Mouse (Mus musculus): ENCODE measurements at regions not wholly inside any gene's neighbourhood (a gene's known extent, or its start where the extent isn't known, plus 50 kb on each side); places are given as distances from the start of the nearest gene placed in this dataset.

GRCm38 (mm10) chr16:78247189-78247588 is 54.1 kb upstream of the Cxadr start:
- no peak for DNase-seq (ENCODE audit: low spot score in 2 of 2)

GRCm38 (mm10) chr16:78242678-78243077 is 58.6 kb upstream of the Cxadr start:
- no peak for DNase-seq (ENCODE audit: low spot score in 2 of 2)

DNA sequence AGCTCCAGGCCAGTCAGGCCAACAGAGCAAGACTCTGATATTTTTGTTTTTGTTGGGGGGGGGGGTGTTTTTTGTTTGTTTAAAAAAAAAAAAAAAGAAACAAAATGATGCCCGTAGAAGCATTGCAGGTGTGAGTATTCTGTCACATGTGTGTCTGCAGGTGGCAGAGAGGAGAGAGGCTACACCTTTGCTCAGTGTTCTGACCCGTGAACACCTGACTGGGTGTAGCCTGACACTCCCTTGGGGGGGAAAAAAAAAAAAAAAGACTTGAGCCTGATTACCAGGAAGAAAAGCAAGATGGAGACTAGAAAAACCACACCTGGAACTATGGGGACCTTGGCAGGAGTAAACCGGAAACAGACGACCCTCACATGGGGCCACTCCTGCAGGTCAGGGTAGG is 61.1 kb upstream of the Cxadr start:
- DNase-seq (ENCODE audit: low spot score in 2 of 2) = no peak

DNA sequence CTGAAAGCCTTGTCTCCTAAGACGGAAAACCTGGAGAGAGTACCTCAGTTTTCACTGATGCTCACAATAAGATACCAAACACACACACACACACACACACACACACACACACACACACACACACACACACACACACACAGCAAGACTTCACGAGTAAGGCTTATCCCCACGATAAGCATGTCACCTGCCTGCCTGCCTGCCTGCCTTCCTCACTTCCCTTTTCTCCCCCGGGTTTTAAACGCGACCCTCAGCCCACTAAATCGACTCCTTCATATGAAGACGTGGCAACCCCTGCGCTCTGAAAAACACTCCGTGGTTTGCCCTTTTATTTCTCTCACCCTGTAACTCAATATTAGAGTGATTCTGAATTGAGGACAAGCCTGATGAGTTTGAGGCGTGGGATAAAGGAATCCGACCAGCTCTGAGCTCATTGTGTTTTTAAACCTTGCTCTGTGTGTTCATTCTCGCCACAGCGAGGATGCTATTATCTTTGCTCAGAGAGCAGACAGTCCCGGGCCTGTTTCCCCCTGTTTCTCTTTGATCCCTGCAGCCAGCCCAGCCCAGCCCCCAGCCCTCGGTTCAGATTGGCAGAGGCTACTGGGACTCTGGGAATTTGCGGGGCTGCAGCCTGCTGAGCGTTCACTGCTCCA is 63.1 kb upstream of the Cxadr start:
- DNase-seq (ENCODE audit: low spot score in 2 of 2) = peak; percentile 51 to 66

DNA sequence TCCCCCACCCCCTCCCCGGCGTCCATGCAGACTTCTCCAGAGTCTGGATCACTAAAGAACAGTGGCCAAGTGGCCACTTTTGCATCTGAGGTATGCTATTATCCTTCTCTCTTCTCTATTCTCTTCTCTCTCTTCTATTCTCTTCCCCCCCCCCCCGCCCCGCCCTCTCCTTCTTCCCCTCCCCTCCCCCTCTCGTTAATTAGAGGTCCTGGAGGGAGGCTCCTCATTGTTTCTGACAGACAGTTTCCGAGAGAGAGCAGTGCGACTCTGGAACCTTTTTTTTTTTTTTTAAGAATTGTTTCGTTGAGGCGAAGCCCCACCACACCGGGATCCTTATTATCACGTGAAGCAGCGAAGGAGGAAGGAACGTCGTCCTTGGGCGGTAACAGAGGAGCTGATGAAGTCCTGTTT is 63.6 kb upstream of the Cxadr start:
- DNase-seq (ENCODE audit: low spot score in 2 of 2) = peak in 1 of 2 experiments; percentile 14

DNA sequence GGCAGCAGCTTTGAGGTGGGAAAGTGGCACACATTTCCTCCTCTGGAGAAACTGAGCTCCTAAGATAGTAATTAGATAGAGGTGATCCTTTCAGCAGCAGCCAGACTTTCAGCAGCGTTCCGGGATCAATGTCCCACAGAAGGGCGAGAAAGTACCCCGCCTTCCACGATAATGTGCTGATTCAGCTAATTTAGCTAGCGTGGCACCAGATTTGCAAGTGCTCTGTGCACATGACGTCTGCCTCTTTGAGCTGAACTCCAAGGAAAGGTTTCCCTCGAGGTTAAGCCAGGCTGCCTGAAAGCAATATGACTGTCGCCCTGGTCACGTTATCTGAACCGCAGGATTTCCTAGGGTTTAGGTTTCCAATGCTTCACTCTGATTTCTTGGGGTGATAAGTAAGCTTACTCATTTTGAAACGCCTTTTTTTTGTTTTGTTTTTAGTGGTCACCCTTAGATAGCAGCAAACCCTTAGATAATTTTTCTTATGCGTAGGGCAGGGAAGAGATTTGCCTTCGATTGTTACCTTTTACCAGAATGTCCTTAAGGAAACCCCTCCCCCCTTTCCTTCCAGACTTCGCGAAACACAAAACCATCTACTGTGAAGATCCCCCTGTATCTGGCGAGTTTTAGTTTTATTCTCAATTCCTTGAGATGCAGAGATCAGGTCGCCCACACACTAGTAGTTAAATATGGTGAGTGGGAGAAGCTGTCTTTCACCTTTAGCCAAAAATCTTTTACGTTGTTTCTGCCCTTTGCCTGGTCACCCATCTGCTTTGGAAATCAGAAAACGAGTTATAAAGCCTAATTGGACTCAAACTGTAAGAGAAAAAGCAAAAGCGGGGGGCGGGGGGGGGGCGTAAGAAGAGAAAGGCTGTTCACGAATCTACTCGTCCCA is 64.3 kb upstream of the Cxadr start:
- DNase-seq (ENCODE audit: low spot score in 2 of 2) = no peak

DNA sequence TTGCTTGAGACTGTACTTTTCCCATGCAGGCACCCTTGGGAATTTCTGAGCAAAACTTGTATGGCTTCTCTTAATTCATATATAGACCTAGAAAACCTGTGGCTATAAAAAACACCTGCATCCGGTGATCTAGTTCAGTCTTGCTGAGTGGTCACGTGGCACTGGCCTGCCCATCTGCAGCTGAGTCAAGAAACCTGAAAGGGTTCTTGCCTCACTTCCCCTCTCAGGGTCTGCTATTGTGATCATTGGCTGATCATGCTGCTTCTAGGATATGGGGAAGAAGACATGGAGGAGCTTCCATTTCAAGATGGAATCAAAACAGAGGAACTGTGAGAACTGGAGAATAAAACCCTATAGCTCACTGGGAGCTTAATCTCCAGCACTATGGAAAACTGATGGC is 69.1 kb upstream of the Cxadr start:
- no peak for DNase-seq (ENCODE audit: low spot score in 2 of 2)

DNA sequence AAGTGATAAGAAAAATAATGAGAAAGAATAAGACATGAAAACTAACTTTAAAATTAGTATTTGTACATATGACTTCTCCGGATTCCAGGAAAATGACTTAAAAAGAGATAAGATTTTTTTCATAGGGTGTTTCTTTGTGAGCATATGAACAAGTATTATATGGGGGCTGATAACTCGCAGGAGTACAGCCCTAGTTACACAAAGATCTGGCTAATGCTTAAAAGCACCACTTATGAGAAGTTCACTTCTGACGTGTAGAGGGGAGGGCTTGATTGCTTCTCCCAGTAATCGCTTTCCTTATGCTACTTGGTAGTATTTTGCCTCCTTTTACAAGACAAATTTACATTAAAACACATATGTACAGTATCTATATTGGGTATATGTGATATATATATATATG is 72.3 kb upstream of the Cxadr start:
- DNase-seq (ENCODE audit: low spot score in 2 of 2) = no peak

- DNase-seq (ENCODE audit: low spot score in 2 of 2) = no peak
Measured at GRCm38 (mm10) chr16:78222377-78222776, 78.9 kb upstream of the Cxadr start.

- DNase-seq (ENCODE audit: low spot score in 2 of 2) = no peak
Measured at GRCm38 (mm10) chr16:78221781-78222180, 79.5 kb upstream of the Cxadr start.

GRCm38 (mm10) chr16:78217633-78218032 is 83.7 kb upstream of the Cxadr start:
- peak; percentile 16 to 32 for DNase-seq (ENCODE audit: low spot score in 2 of 2)

- no peak for DNase-seq (ENCODE audit: low spot score in 2 of 2)
Measured at GRCm38 (mm10) chr16:78216752-78217351, 84.4 kb upstream of the Cxadr start.

DNA sequence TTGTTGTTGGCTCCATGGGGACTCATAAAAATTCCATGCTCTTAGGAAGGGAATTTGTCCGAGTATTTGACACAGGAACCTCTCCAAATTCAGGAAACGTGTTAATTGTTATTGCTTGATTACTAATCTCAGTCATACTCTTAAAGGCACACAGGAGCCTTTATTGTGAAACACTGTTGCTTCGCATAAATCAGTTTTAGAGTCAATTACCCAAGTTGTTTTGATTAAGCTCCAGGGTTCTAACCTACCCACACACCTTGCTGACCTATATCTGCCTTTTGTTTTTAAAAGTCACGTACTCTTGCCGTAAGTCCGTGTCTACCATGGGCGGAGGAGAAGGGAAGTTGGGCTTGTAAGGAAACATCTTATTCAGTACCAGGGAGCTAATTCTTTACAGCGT is 89.6 kb upstream of the Cxadr start:
- DNase-seq (ENCODE audit: low spot score in 2 of 2) = no peak

DNA sequence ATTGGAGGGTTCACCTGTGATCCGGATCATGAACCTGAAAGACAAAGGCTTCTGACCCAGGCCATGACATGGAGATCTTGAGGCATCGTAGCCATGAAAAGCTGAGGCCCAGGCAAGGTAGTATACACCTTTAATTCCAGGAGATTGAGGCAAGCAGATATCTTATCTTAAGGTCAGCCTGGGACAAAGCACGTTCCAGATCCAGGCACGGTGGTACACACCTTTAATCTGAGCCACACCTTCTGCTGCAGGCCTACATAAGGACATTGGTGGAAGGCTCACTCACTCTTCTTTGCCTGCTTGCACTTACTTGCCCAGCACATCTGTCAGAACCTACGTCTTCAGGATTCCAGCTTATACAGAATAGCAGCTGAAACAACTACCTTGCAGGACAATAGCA is 93.0 kb upstream of the Cxadr start:
- no peak for DNase-seq (ENCODE audit: low spot score in 2 of 2)

GRCm38 (mm10) chr16:78204332-78204731 is 97.0 kb upstream of the Cxadr start:
- DNase-seq (ENCODE audit: low spot score in 2 of 2) = no peak

DNA sequence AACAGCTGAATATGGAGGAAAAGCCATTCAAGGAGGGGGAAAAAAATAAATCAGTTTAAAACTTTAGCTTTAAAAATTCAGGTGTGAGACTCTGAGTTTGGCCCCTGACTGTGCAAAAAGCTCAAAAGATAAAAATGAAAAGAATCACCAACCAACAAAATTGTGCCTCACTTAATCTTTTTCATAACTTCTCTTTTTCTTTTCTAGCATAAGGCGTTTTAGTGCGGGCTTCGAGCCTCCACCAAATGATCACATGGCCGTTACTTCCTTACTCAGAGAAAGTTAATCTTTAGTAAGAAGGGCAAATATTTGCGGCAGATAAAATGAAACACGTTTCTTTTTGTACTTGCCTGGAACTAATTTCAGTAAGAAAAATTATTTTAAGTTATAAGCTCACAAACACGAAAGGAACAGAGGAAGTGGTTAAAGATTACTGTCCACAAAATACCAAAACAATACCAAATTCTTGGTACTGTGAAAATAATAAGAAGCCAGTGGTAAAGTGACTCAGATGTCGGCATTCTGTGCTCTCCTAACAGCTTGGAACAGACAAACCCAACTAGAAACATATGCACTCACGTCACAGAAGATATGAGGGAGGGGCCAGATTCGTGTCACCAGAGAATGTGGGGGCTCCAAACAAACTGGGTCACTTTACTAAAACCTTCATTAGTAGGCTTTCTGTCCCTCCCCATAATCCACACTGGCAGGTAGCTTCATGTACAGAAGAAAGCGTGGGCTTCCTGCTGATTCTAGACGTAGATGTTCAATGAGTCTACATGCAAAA is 101.1 kb upstream of the Cxadr start:
- DNase-seq (ENCODE audit: low spot score in 2 of 2) = no peak

GRCm38 (mm10) chr16:78199252-78199651 is 102.0 kb upstream of the Cxadr start:
- DNase-seq (ENCODE audit: low spot score in 2 of 2) = no peak

DNA sequence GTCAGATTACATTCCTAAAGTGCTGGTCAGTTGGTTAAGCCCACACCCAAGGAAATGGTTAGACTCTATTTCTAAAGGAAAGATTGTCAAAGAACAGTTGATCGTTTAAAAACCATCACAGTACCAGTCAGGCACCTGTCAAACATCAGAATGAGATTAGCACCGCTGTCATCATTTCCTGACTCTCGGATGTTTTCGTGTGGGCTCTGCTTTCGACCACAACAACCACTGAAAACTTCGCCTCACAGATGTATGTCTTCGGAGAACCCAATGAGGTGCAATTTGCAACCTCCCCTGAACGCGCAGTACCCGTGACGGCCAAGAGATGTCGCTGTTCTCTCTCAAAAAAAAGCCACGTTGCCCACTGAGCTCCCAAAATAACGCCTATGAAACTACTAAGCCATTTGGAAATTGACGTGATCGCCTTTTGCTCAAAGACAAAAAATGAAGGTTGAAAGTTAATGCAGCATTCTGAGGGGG is 102.6 kb upstream of the Cxadr start:
- DNase-seq (ENCODE audit: low spot score in 2 of 2) = peak; percentile 87

- DNase-seq (ENCODE audit: low spot score in 2 of 2) = peak; percentile 89 to 91
Measured at GRCm38 (mm10) chr16:78197252-78197896, 103.9 kb upstream of the Cxadr start.

- DNase-seq (ENCODE audit: low spot score in 2 of 2) = no peak
Measured at GRCm38 (mm10) chr16:78170627-78171605, 130.4 kb upstream of the Cxadr start.
